Mouse (Mus musculus) heart, embryonic 10.5 days (tissue): ENCODE results near the gene Raly. TPM values are rescaled to one million over a fixed set of nuclear protein-coding genes. Genes with fewer than 3 reads are reported as not detected.

ENCODE experiments used
- DNase-seq: peaks from one replicate; pipeline ENCODE4 v3.0.0-alpha.2; 2017; ENCODE audit warnings: low spot score
- H3K27ac ChIP-seq: fragments of 300-500 bp; sonication (generic); 2 replicates; pipeline ENCODE4 v1.5.1; 2016; ENCODE audit warnings: mild to moderate bottlenecking
- H3K27me3 ChIP-seq: fragments of 300-500 bp; sonication (generic); 2 replicates; pipeline ENCODE4 v1.6.1; 2016; ENCODE audit warnings: mild to moderate bottlenecking; ENCODE audit not compliant: poor library complexity, insufficient read depth, severe bottlenecking
- H3K36me3 ChIP-seq: fragments of 300-500 bp; sonication (generic); 2 replicates; pipeline ENCODE4 v1.6.1; 2016; ENCODE audit warnings: mild to moderate bottlenecking, moderate library complexity
- H3K4me1 ChIP-seq: fragments of 300-500 bp; sonication (generic); 2 replicates; pipeline ENCODE4 v1.6.1; 2016; ENCODE audit warnings: mild to moderate bottlenecking
- H3K4me3 ChIP-seq: fragments of 300-500 bp; sonication (generic); 2 replicates; pipeline ENCODE4 v1.5.1; 2016; ENCODE audit warnings: mild to moderate bottlenecking, moderate library complexity
- H3K9me3 ChIP-seq: fragments of 300-500 bp; sonication (generic); 2 replicates; pipeline ENCODE4 v1.6.1; 2016; ENCODE audit warnings: mild to moderate bottlenecking, moderate library complexity
- WGBS: fragments of 180-500 bp; shearing (Covaris S2); methylation state at CpG from one replicate; pipeline ENCODE4 v1.1.7; 2016; 5-methylcytosine and 5-hydroxymethylcytosine counted together
- polyA plus RNA-seq: library from polyadenylated mRNA; unstranded; fragments of >200 nt; fragmentation: Nextera tagmentation; extraction: Ambion mirVana; gene quantifications from 2 replicates; pipeline ENCODE4 v1.2.1, GENCODE M21; 2016

Raly gene
- polyA plus RNA-seq, 1 experiment from 2014 or later, result 48.9 TPM

GRCm38 (mm10) chr2:154764828-154765497 is 25.9 kb upstream of the Raly start:
- Histone ChIP-seq H3K36me3 (no peaks in the 10 kb centered on the region), H3K4me1 (peaks cover 25% of the 10 kb centered on the region), H3K27ac (peak overlapping the region; percentile 64; the same call in 1 of the 2 replicates), H3K27me3 (no peaks in the 10 kb centered on the region), H3K9me3 (no peaks in the 10 kb centered on the region), H3K4me3 (no peak overlapping the region)
- WGBS, result 73% methylated on average over 9 of the region's 9 CpGs
- DNase-seq, result peak; percentile 92

- DNase-seq, result no peak
- peak overlapping the region; percentile 64; the same call in 1 of the 2 replicates for H3K27ac ChIP-seq
Measured at GRCm38 (mm10) chr2:154765554-154766008, 25.3 kb upstream of the Raly start.

GRCm38 (mm10) chr2:154767051-154767450 is 23.8 kb upstream of the Raly start:
- Histone ChIP-seq H3K9me3 (no peaks in the 10 kb centered on the region), H3K27me3 (no peaks in the 10 kb centered on the region), H3K4me1 (peaks cover 25% of the 10 kb centered on the region), H3K4me3 (no peak overlapping the region), H3K27ac (no peak overlapping the region), H3K36me3 (no peaks in the 10 kb centered on the region)
- no peak for DNase-seq
- WGBS, result 90% methylated on average over 6 of the region's 6 CpGs

More at GRCm38 (mm10) chr2:154765554-154766008, 25.3 kb upstream of the Raly start:
- Histone ChIP-seq H3K9me3 (no peaks in the 10 kb centered on the region), H3K36me3 (no peaks in the 10 kb centered on the region), H3K4me1 (peaks cover 25% of the 10 kb centered on the region), H3K4me3 (no peak overlapping the region), H3K27me3 (no peaks in the 10 kb centered on the region)
- 75% methylated on average over 8 of the region's 8 CpGs for whole genome bisulfite sequencing

GRCm38 (mm10) chr2:154769930-154770329 is 21.0 kb upstream of the Raly start, which contains the start of gene Gm14214:
Gene Gm14214, minus strand, starts transcription at chr2:154770030.
- H3K4me1 ChIP-seq, result 0 out of 2 replicates have a peak, but pooled peaks cover 3% of the 10 kb centered on the region

GRCm38 (mm10) chr2:154771604-154772003 is 19.3 kb upstream of the Raly start:
- no peaks in the 10 kb centered on the region for H3K27me3 ChIP-seq
- no peaks in the 10 kb centered on the region for H3K36me3 ChIP-seq
- WGBS, result 84% methylated on average over 8 of the region's 8 CpGs
- H3K4me1 ChIP-seq, result 0 out of 2 replicates have a peak, but pooled peaks cover 3% of the 10 kb centered on the region
- no peaks in the 10 kb centered on the region for H3K9me3 ChIP-seq
- no peak overlapping the region for H3K27ac ChIP-seq
- no peak overlapping the region for H3K4me3 ChIP-seq
- no peak for DNase-seq

More at GRCm38 (mm10) chr2:154769930-154770329, 21.0 kb upstream of the Raly start, which contains the start of gene Gm14214:
- no peak within 1 kb of the TSS for H3K4me3 ChIP-seq
- no peak within 1 kb of the TSS for H3K27ac ChIP-seq
- no peaks in the 10 kb centered on the region for H3K36me3 ChIP-seq
- no peaks in the 10 kb centered on the region for H3K27me3 ChIP-seq
- H3K9me3 ChIP-seq, result no peaks in the 10 kb centered on the region
- no peak for DNase-seq

GRCm38 (mm10) chr2:154774032-154774431 is 16.9 kb upstream of the Raly start:
- Histone ChIP-seq H3K9me3 (no peaks in the 10 kb centered on the region), H3K4me1 (0 out of 2 replicates have a peak, but pooled peaks cover 4% of the 10 kb centered on the region), H3K36me3 (no peaks in the 10 kb centered on the region), H3K27me3 (no peaks in the 10 kb centered on the region), H3K4me3 (no peak overlapping the region), H3K27ac (no peak overlapping the region)
- no peak for DNase-seq
- 75% methylated on average over 1 of the region's 1 CpGs for WGBS

- no peak overlapping the region for H3K4me3 ChIP-seq
- no peaks in the 10 kb centered on the region for H3K9me3 ChIP-seq
- no peak overlapping the region for H3K27ac ChIP-seq
- no peaks in the 10 kb centered on the region for H3K27me3 ChIP-seq
- no peak for DNase-seq
- no peaks in the 10 kb centered on the region for H3K36me3 ChIP-seq
- 50% methylated on average over 7 of the region's 7 CpGs for WGBS
- H3K4me1 ChIP-seq, result 0 out of 2 replicates have a peak, but pooled peaks cover 4% of the 10 kb centered on the region
Measured at GRCm38 (mm10) chr2:154776496-154776895, 14.4 kb upstream of the Raly start.

GRCm38 (mm10) chr2:154779648-154780047 is 11.2 kb upstream of the Raly start:
- H3K4me1 ChIP-seq, result 0 out of 2 replicates have a peak, but pooled peaks cover 4% of the 10 kb centered on the region
- H3K36me3 ChIP-seq, result no peaks in the 10 kb centered on the region
- H3K27me3 ChIP-seq, result no peaks in the 10 kb centered on the region
- H3K4me3 ChIP-seq, result no peak overlapping the region
- WGBS, result 78% methylated on average over 3 of the region's 3 CpGs
- no peaks in the 10 kb centered on the region for H3K9me3 ChIP-seq
- DNase-seq, result no peak
- no peak overlapping the region for H3K27ac ChIP-seq

GRCm38 (mm10) chr2:154782361-154782760 is 8.5 kb upstream of the Raly start:
- Histone ChIP-seq H3K4me1 (peaks cover 16% of the 10 kb centered on the region), H3K27ac (no peak overlapping the region), H3K27me3 (no peaks in the 10 kb centered on the region), H3K9me3 (no peaks in the 10 kb centered on the region), H3K4me3 (no peak overlapping the region), H3K36me3 (no peaks in the 10 kb centered on the region)
- DNase-seq, result no peak
- WGBS, result 73% methylated on average over 4 of the region's 4 CpGs

GRCm38 (mm10) chr2:154782856-154783650 is 7.8 kb upstream of the Raly start:
- H3K27ac ChIP-seq, result no peak overlapping the region
- H3K27me3 ChIP-seq, result no peaks in the 10 kb centered on the region
- no peak overlapping the region for H3K4me3 ChIP-seq
- H3K9me3 ChIP-seq, result no peaks in the 10 kb centered on the region
- DNase-seq, result no peak
- H3K36me3 ChIP-seq, result no peaks in the 10 kb centered on the region
- H3K4me1 ChIP-seq, result peaks cover 16% of the 10 kb centered on the region
- whole genome bisulfite sequencing, result 78% methylated on average over 17 of the region's 17 CpGs

GRCm38 (mm10) chr2:154785284-154785683 is 5.6 kb upstream of the Raly start:
- Histone ChIP-seq H3K27me3 (no peaks in the 10 kb centered on the region), H3K4me3 (no peak overlapping the region), H3K4me1 (peaks cover 27% of the 10 kb centered on the region), H3K27ac (no peak overlapping the region), H3K36me3 (no peaks in the 10 kb centered on the region), H3K9me3 (no peaks in the 10 kb centered on the region)
- no peak for DNase-seq
- WGBS, result 59% methylated on average over 3 of the region's 3 CpGs

- H3K4me1 ChIP-seq, result peaks cover 31% of the 10 kb centered on the region
- WGBS, result 29% methylated on average over 3 of the region's 3 CpGs
- peak overlapping the region; percentile 59 for H3K27ac ChIP-seq
- no peaks in the 10 kb centered on the region for H3K9me3 ChIP-seq
- H3K36me3 ChIP-seq, result no peaks in the 10 kb centered on the region
- peak; percentile 91 for DNase-seq
- no peak overlapping the region for H3K4me3 ChIP-seq
- no peaks in the 10 kb centered on the region for H3K27me3 ChIP-seq
Measured at GRCm38 (mm10) chr2:154786187-154786586, 4.7 kb upstream of the Raly start.

GRCm38 (mm10) chr2:154786776-154787175 is 4.1 kb upstream of the Raly start:
- Histone ChIP-seq H3K4me1 (peaks cover 31% of the 10 kb centered on the region), H3K27ac (peak overlapping the region; percentile 59), H3K9me3 (no peaks in the 10 kb centered on the region), H3K36me3 (no peaks in the 10 kb centered on the region), H3K4me3 (no peak overlapping the region), H3K27me3 (no peaks in the 10 kb centered on the region)
- DNase-seq, result no peak
- 77% methylated on average over 11 of the region's 11 CpGs for whole genome bisulfite sequencing
